Comparison of ENCODE assay signal across 24 mouse cellular contexts in the genomic region with DNA sequence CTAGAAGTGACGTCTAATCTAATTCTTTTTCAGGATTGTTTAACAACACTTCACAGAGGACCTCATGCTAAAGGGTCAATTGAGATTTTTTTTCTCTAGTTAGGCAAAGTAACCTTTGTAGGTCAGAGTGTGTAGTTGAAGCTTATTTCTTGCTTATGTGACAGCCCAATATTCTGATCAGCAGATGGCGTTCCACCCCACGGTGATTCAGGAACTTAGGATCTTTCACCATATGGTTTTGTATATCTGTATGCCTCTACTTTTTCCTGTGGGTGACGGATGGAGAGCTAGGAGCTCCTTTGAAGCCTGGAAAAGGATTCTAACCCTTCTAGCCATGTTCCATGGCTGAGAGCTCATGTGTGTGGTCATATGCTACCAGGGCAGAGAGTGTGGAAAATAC. TPM values are rescaled to one million over a fixed set of nuclear protein-coding genes. Genes with fewer than 3 reads are reported as not detected.
DNase-seq lines count a peak whose midpoint lies in the region; ATAC-seq and TF ChIP-seq lines count a peak whose summit lies in the region.
"Had no signal": no experiment of that assay in that cellular context is flagged by ENCODE, and none has a peak within 500 bp of the region (broad histone marks: within the 10 kb centered on the region; RNA-seq: fewer than 3 reads in every experiment).

No protein-coding gene starts in this region.

- H3K9ac ChIP-seq in heart, postnatal 0 days (replicated peaks; ENCODE audit: low read depth, low read length), result no peak overlapping the region
- H3K9ac ChIP-seq: heart, embryonic 12.5 days; hindbrain, embryonic 15.5 days; kidney, embryonic 15.5 days had no signal

- intact Hi-C loops in heart, postnatal 14 days (cut with DNase I), result no loop called here
- intact Hi-C loops in left cerebral cortex, postnatal 14 days (cut with DNase I), result no loop called here
- intact Hi-C loops in left cerebral cortex, postnatal 10 days (cut with DNase I), result no loop called here

- DNase-seq in heart, postnatal 0 days (ENCODE audit: low spot score), result no peak
- no peak for DNase-seq in heart, postnatal 14 days
- peak; percentile 30 to 53 for DNase-seq in left cerebral cortex, postnatal 14 days (ENCODE audit: low spot score in 2 of 2)
- no peak for DNase-seq in left cerebral cortex, postnatal 10 days (ENCODE audit: extremely low spot score in 1 of 2, low spot score in 2 of 2)
- peak; percentile 3 for DNase-seq in NIH3T3 (ENCODE audit: low read depth)
- peak; percentile 54 for DNase-seq in brain, embryonic 14.5 days (ENCODE audit: low read depth)
- no peak for DNase-seq in gastrocnemius, postnatal 25 days
- DNase-seq: adrenal gland, adult 8-10 months; gastrocnemius, postnatal 36 days; heart, postnatal 36 days; liver; lung, postnatal 36 days; retina, postnatal 1 day; thymus, postnatal 14 days had no signal

- H3K36me3 ChIP-seq in heart, postnatal 0 days (replicated peaks; ENCODE audit: control insufficient read depth, insufficient read depth, low read length), result no peaks in the 10 kb centered on the region
- H3K36me3 ChIP-seq: forebrain, embryonic 10.5 days; heart, embryonic 12.5 days; hindbrain, embryonic 15.5 days; kidney, embryonic 15.5 days had no signal

- 0 out of 2 replicates have a peak, but pooled peaks have one; percentile 7 for TF ChIP-seq CTCF in heart, postnatal 0 days (IDR thresholded peaks at IDR 0.05; ENCODE audit: low read depth)
- peak; percentile 11; the same call in 1 of the 2 replicates for TF ChIP-seq CTCF in brain, embryonic 14.5 days (IDR thresholded peaks at IDR 0.05; ENCODE audit: borderline replicate concordance, extremely low read depth, insufficient read depth, insufficient read length)

- no peaks in the 10 kb centered on the region for H3K27me3 ChIP-seq in heart, postnatal 0 days (ENCODE audit: control insufficient read depth, insufficient read depth, low read length)
- H3K27me3 ChIP-seq: heart, embryonic 12.5 days; hindbrain, embryonic 15.5 days; kidney, embryonic 15.5 days had no signal

- TF ChIP-seq POLR2A in brain, embryonic 14.5 days (IDR thresholded peaks at IDR 0.05; ENCODE audit: borderline replicate concordance, extremely low read depth, insufficient read depth, insufficient read length, poor library complexity, severe bottlenecking), result no peak

- ATAC-seq in heart, postnatal 0 days (ENCODE audit: insufficient read depth, low read depth), result no peak
- ATAC-seq: intestine, embryonic 16.5 days; Patski had no signal

- 65% methylated on average over 4 of the region's 4 CpGs for WGBS in heart, postnatal 0 days

- H3K27ac ChIP-seq in heart, postnatal 0 days (ENCODE audit: low read depth), result no peak overlapping the region
- H3K27ac ChIP-seq: forebrain, embryonic 10.5 days; hindbrain, embryonic 15.5 days; kidney, embryonic 15.5 days had no signal

- no peak overlapping the region for H3K4me2 ChIP-seq in heart, postnatal 0 days (ENCODE audit: low read depth, low read length)
- H3K4me2 ChIP-seq: heart, embryonic 12.5 days; hindbrain, embryonic 15.5 days; kidney, embryonic 15.5 days had no signal

- H3K4me3 ChIP-seq in heart, postnatal 0 days (ENCODE audit: low read depth, low read length), result no peak overlapping the region
- H3K4me3 ChIP-seq: forebrain, embryonic 10.5 days; heart, embryonic 12.5 days; hindbrain, embryonic 15.5 days; kidney, embryonic 15.5 days had no signal

- no peak for TF ChIP-seq EP300 in heart, postnatal 0 days (IDR thresholded peaks at IDR 0.05; ENCODE audit: low read depth)

- no peaks in the 10 kb centered on the region for H3K4me1 ChIP-seq in heart, postnatal 0 days (ENCODE audit: control insufficient read depth, insufficient read depth)
- H3K4me1 ChIP-seq: forebrain, embryonic 10.5 days; heart, embryonic 12.5 days; hindbrain, embryonic 15.5 days; kidney, embryonic 15.5 days had no signal

- H3K9me3 ChIP-seq in heart, postnatal 0 days (replicated peaks; ENCODE audit: control insufficient read depth, low read length), result no peaks in the 10 kb centered on the region
- H3K9me3 ChIP-seq: forebrain, embryonic 10.5 days; heart, embryonic 12.5 days; hindbrain, embryonic 15.5 days; kidney, embryonic 15.5 days had no signal

RNA-seq across cellular contexts. Expression of a gene that starts 27.9 kb away (rescaled TPM):
- total RNA-seq in heart, postnatal 0 days (2014; rRNA removed; ENCODE audit: low replicate concordance), result not detected in 2 replicates
- not detected in 2 replicates for polyA plus RNA-seq in heart, postnatal 0 days (2015; fragmentation: Nextera tagmentation; extraction: Ambion mirVana)
- total RNA-seq in heart, postnatal 14 days (2021), result not detected
- total RNA-seq in left cerebral cortex, postnatal 14 days (2021), result under 1 TPM in 1 of 2 experiments, not detected in 1; 0.81 TPM
- total RNA-seq in left cerebral cortex, postnatal 10 days (2021), result under 1 TPM in 1 of 2 experiments, not detected in 1; 0.61 TPM
- polyA plus RNA-seq in brain, embryonic 14.5 days (2012; rRNA removed), result 0.14 TPM in 1 of 2 replicates, not detected in the other
- not detected for total RNA-seq in gastrocnemius, postnatal 25 days (2021)
- total RNA-seq: adrenal gland, adult 8-10 months; gastrocnemius, postnatal 36 days; heart, postnatal 36 days; megakaryocyte-erythroid progenitor cell, adult 5-6 weeks; monocyte, adult 5-6 weeks had no signal
- polyA plus RNA-seq: forebrain, embryonic 10.5 days; heart, embryonic 12.5 days; hindbrain, embryonic 15.5 days; intestine, embryonic 16.5 days; kidney, embryonic 15.5 days; liver, embryonic 16.5 days; neural tube, embryonic 11.5 days; Patski had no signal

Comparison
In these comparisons a context has a peak if more than half of its experiments do, and no peak if none do; other contexts are left out.
1. DNase-seq: peak in left cerebral cortex, postnatal 14 days (2 of 2), NIH3T3 (single experiment) and brain, embryonic 14.5 days (single experiment); none in heart, postnatal 0 days (single experiment), heart, postnatal 14 days (0 of 2), left cerebral cortex, postnatal 10 days (0 of 2) and gastrocnemius, postnatal 25 days (single experiment).